Mouse (Mus musculus) 3T3-L1 (cell line): ENCODE results near the gene Ano9.
A peak's percentile ranks its signal among the peaks of the same experiment; 100 is the strongest.

Experiments
- DNase-seq: peaks from one replicate; pipeline ENCODE4 v3.0.0-alpha.2; 2015; ENCODE audit warnings: low read depth, low spot score

Ano9 gene

DNA sequence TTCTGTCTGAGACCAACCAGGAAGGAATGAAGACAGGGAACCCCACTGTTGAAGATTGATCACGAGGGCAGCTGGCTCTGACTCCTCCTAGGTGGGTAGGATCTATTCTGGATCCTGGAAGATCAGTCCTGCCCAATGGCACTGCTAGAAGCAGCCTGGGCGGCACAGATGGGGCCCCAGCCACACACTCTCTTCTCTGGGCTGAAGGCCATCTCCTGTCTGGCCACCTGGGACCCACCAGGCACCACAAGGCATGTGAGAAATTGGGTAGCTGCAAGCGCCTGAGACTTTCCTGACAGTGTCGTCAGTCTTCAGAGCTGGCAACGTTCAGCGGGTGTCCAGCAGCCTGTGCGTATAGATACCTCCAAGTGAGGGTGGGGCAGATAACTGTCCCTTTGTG lies 55.1 kb downstream of the Ano9 start:
- DNase-seq: no peak

DNA sequence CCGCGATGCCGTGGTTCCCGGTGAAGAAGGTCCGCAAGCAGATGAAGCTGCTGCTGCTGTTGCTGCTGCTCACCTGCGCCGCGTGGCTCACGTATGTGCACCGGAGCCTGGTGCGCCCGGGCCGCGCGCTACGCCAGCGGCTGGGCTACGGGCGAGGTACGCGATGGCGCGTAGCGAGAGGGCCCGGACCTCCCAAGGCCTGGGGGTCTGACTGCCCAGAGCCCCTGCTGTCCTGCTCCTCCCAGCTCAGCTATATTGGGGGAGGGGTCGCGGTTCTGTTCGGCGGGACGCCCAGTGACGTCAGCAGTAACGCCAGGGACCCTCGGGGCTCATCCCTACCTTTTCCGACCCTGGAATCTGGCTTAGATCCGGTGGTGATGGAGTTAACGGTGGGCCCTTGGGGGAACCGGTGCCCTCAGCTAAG lies 56.3 kb downstream of the Ano9 start:
- DNase-seq: no peak

DNA sequence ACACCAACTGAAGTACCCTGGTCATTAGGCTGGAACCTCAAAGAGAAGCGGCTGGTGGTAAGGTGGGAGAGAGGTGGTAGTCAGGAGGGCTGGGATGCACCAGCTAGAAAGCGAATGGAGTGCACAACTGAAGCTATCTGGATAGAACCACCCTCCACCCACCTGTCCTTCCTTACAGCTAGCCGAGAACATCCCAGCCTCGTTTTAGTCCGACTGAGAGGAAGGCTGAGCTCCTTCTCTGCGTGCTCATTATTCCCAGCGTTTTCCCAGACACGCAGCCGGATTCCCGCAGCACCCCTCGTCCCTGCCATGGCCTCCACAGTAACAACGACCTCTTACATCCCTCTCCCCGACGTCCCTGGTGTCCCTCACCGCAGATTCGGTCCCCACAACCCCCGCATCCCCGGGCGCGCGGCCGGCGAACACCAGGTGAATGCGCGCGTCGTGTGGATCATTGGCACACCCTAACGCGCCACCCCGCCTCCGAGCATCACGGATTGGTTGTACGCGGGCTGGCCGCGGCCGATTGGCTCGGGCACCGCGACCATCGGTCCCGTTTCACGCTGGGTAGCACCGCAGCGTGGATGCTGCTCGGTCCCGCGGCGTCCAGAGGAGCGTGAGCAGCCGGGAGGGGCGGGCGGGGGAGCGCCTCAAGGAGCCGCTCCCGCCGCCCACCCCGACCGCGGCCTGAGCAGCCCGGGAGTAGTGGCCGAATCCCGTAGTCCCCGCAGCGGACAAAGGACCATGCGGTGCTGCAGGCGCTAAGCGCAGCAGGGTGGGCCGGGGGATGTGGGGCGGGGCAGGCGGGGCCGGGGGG lies 57.0 kb downstream of the Ano9 start, which contains the start of gene B4galnt4:
Gene B4galnt4, plus strand, starts transcription at position 679 of the 817 bp plus-strand sequence.
- no peak for DNase-seq

DNA sequence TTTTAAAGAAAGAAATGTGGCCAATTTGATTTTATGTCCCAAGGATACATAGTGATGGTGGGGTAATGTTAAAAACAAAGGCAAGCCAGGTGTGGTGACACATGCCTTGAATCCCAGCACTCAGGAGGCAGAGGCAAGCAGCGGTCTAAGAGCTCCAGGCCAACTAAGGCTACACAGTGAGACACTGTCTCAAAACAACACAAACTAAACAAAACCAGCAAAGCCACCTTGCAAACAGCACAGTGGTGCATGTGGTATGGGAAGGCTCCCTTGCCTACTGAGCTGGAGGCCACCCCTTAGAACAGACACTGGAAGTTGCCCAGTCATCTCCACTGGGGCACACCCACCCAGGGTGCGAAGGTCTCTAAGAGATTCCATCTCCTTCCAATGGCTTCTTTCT lies 57.7 kb downstream of the Ano9 start:
- DNase-seq: no peak

DNA sequence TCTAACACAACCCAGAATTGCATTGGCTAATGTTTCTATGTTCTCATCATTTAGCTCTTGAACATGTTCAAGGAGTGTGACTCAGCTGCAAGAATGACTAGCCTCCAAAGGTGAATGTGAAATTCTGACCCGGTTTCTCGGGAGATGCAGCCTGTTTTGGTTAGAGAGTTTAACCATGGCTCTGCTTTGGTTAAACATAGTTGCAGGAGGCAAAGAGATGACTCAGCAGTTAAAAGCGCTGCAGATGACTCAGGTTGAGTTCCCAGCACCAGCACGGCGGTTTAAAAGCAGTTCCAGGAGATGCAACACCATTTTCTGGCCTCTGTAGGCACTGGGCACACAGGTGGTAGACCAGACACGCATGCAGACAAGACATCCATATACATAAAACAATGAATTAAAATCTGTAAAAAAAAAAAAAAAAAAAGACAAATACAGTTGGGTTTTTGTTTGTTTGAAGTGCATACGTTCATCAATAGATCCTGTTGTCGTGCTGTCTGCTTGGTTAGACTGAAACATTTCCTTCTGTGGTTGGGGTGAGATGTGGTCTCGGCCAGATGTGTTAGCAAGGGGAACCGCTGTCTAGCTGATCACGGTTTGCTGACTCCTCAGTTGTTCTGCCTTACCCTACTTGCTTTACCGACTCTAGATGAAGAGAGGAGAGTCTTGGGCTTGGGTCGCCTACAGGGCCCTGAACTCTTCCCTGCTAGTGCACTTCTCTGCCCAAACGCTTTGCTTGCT lies 58.8 kb downstream of the Ano9 start:
- peak; percentile 56 for DNase-seq

DNA sequence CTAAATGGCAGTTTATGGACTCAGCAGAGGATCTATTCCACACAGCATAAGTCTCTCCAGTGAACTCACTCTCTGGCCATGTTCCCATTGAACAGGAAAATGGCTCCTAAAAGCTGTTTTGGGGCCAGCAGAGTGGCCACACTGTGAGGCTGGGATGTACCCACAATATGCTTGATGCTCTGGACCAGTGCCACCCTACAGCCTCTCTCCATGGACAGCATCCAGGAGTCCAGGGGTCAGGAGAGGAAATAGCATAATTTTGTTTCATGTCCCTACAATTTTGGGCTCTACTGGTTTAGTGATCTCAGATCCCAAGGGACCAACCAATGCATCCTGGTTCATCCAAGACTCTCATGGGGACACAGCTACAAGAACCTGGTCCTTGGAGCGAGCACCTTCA lies 60.1 kb downstream of the Ano9 start:
- DNase-seq: no peak

DNA sequence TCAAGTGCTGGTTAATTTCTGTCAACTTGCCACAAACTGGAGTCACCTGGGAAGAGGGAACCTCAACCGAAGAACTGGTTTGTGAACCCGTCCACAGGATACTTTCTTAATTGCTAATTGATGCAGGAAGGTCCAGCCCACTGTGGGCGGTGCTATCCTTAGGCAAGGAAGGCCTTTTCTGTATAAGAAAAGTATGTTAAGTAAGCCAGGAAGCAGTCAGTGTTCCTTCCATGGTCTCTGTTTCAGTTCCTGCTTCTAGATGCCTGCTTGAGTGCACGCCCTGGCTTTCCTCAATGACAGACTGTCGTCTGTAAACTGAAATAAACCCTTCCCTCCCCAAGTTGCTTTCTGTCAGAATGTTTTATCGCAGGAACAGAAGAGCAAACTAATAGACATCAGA lies 60.6 kb downstream of the Ano9 start:
- DNase-seq: no peak

DNA sequence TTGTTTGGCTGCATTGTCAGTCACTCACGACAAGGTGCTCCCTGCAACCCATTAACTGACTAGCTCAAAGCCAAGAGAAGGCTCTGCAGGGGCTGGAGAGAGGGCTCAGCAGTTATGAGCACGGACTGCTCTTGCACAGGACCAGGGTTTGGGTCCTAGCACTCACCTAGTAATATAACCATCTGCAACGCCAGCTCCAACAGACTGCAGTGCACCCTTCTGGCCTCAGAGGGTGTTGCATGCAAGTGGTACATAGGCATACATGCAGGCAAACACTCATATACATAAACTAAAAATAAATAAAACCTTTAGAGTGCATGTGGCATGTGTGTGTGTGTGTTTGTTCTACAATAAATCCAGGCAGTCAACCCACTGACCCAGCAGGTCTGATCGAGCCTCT lies 61.8 kb downstream of the Ano9 start:
- DNase-seq: no peak

DNA sequence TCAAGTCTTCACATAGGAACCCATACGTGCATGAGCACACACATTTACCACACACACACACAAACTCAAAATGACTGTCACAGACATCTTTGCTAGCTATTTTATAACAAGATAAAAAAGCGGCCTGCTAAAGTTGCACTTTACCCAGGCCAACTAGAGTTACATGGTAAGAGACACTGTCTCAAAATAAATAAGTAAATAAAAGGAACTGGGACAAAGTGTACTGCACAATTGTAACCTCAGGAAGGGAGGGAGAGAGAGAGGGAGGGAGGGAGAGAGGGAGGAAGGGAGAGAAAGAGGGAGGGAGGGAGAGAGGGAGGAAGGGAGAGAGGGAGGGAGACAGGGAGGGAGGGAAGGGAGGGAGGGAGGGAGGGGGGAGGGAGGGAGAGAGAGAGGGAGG lies 65.2 kb downstream of the Ano9 start:
- no peak for DNase-seq

DNA sequence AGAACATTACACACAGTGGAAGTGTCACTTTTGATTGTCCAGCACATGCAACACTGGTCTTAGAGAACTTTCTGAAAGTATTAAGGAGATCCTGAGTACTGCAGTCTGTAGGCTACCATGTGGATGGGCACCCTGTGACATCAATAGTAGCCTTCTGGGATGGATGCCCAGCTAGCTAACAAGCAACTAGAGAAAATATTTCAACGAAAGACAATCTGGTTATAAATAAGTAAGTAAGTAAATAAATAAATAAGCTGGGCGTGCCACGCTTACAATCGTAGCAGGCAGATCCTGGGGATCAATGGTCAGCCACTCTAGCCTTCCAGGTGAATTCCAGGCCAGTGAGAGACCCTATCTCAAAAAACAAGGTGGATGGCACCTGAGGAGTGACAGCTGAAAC lies 65.6 kb downstream of the Ano9 start:
- no peak for DNase-seq
